Mouse (Mus musculus): ENCODE data around the gene Ndufb8. TPM values are rescaled to one million over a fixed set of nuclear protein-coding genes. Genes with fewer than 3 reads are reported as not detected.

Gene Ndufb8
- polyA plus RNA-seq (2014; fragmentation: Illumina TruSeq; extraction: RNeasy Lipid Tissue Mini Kit (QIAGEN cat#74804); ENCODE audit: low read depth, low replicate concordance): 1,751 TPM

GRCm38 (mm10) chr19:44554861-44555590, at the start of gene Ndufb8:
Ndufb8 (minus strand) TSS chr19:44555440.

GRCm38 (mm10) chr19:44562652-44563206, 7.5 kb upstream of the Ndufb8 start, which contains the start of gene Hif1an:
Hif1an (plus strand) TSS chr19:44562850.

DNA sequence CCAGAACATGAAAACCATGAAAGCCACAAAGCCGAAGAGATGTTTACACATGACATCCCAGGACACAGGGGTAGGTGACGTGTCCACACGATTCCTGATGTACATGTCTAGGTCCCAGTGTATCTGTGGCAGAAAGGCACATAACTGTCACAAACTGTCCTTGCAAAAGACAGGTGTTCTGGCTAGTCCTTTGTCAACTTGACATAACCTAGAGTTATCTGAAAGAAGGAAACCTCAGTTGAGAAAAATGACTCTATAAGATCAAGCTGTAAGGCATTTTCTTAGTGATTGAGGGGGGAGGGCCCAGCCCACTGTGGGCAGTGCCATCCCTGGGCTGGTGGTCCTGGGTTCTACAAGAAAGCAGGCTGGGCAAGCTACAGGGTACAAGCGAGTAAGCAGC, 2.5 kb downstream of the Ndufb8 start, which contains the start of gene Gm20538:
Gene Gm20538 (minus strand): TSS at position 101 of the 400 bp plus-strand sequence.

GRCm38 (mm10) chr19:44545321-44546041, 9.8 kb downstream of the Ndufb8 start, which contains the start of gene Sec31b:
Sec31b (minus strand) TSS chr19:44545864.

Other genes starting within 250 kb of the Ndufb8 start
- gene Scd4, start 222.3 kb downstream of the Ndufb8 start, polyA plus RNA-seq (2014; fragmentation: Illumina TruSeq; extraction: RNeasy Lipid Tissue Mini Kit (QIAGEN cat#74804); ENCODE audit: low read depth, low replicate concordance): 13.2 TPM
- gene Scd1, start 147.6 kb downstream of the Ndufb8 start, polyA plus RNA-seq (2014; fragmentation: Illumina TruSeq; extraction: RNeasy Lipid Tissue Mini Kit (QIAGEN cat#74804); ENCODE audit: low read depth, low replicate concordance): 33.8 TPM
- not detected for gene Wnt8b, start 62.0 kb downstream of the Ndufb8 start, polyA plus RNA-seq (2014; fragmentation: Illumina TruSeq; extraction: RNeasy Lipid Tissue Mini Kit (QIAGEN cat#74804); ENCODE audit: low read depth, low replicate concordance)
- gene Sec31b, start 9.6 kb downstream of the Ndufb8 start, polyA plus RNA-seq (2014; fragmentation: Illumina TruSeq; extraction: RNeasy Lipid Tissue Mini Kit (QIAGEN cat#74804); ENCODE audit: low read depth, low replicate concordance): 20.0 TPM
- not detected for gene Gm20538, start 2.6 kb downstream of the Ndufb8 start, polyA plus RNA-seq (2014; fragmentation: Illumina TruSeq; extraction: RNeasy Lipid Tissue Mini Kit (QIAGEN cat#74804); ENCODE audit: low read depth, low replicate concordance)
- 40.7 TPM for gene Hif1an, start 7.4 kb upstream of the Ndufb8 start, polyA plus RNA-seq (2014; fragmentation: Illumina TruSeq; extraction: RNeasy Lipid Tissue Mini Kit (QIAGEN cat#74804); ENCODE audit: low read depth, low replicate concordance)
- gene Pax2, start 200.6 kb upstream of the Ndufb8 start, polyA plus RNA-seq (2014; fragmentation: Illumina TruSeq; extraction: RNeasy Lipid Tissue Mini Kit (QIAGEN cat#74804); ENCODE audit: low read depth, low replicate concordance): not detected